6 mouse cellular contexts compared by ENCODE assay signal in genomic region chr4:106793826-106794225, GRCm38 (mm10). TPM values are rescaled to one million over a fixed set of nuclear protein-coding genes. Genes with fewer than 3 reads are reported as not detected.
DNase-seq lines count a peak whose midpoint lies in the region; ATAC-seq and TF ChIP-seq lines count a peak whose summit lies in the region.
"Not testable (repeated sequence)": the region's sequence is repeated elsewhere in the genome, so short reads cannot be mapped to it uniquely, and the experiment has no call there.

No protein-coding gene starts in this region.

- H3K4me2 ChIP-seq in liver, embryonic 12.5 days; neural tube, embryonic 11.5 days (ENCODE audit: low read depth): not testable (repeated sequence)

- not testable (repeated sequence) for H3K4me1 ChIP-seq in ES-Bruce4 (ENCODE audit: control insufficient read depth, insufficient read depth, low read length); neural tube, embryonic 11.5 days (ENCODE audit: control insufficient read depth, insufficient read depth, low read length)
- peaks cover 22 to 47% of the 10 kb centered on the region in 2 experiments for H3K4me1 ChIP-seq in MEL (ENCODE audit: control insufficient read depth in 1 of 2, insufficient read depth in 2 of 2, low read length in 2 of 2)
- H3K4me1 ChIP-seq in liver, embryonic 12.5 days, result peaks cover 70% of the 10 kb centered on the region

- H3K79me2 ChIP-seq in MEL (ENCODE audit: control insufficient read depth, insufficient read depth, low read length, poor library complexity), result not testable (repeated sequence)

- not testable (repeated sequence) for H3K4me3 ChIP-seq in ES-Bruce4 (ENCODE audit: low read depth, low read length); MEL (ENCODE audit: control insufficient read depth in 1 of 2, insufficient read depth in 1 of 2, low read depth in 2 of 2, low read length in 2 of 2); liver, embryonic 12.5 days; neural tube, embryonic 11.5 days (ENCODE audit: low read depth, low read length)

- 92% methylated on average over 9 of the region's 9 CpGs for WGBS in liver, embryonic 12.5 days (ENCODE audit: insufficient replicate concordance)
- WGBS in neural tube, embryonic 11.5 days, result 94% methylated on average over 9 of the region's 9 CpGs

- H3K27ac ChIP-seq in ES-Bruce4 (ENCODE audit: insufficient read depth, low read length); neural tube, embryonic 11.5 days (ENCODE audit: low read depth, low read length): not testable (repeated sequence)
- peak overlapping the region; percentile 61 for H3K27ac ChIP-seq in MEL (ENCODE audit: control insufficient read depth, low read depth, low read length)
- peak overlapping the region; percentile 55; the same call in 1 of the 2 replicates for H3K27ac ChIP-seq in liver, embryonic 12.5 days

- peak; percentile 22 for TF ChIP-seq RAD21 in MEL (IDR thresholded peaks at IDR 0.05; ENCODE audit: low read depth, low read length)

- ATAC-seq in liver, embryonic 12.5 days; neural tube, embryonic 11.5 days (ENCODE audit: insufficient read depth, low FRiP score, low TSS enrichment): not testable (repeated sequence)

- DNase-seq in MEL (ENCODE audit: low read depth, low spot score), result peak; percentile 60
- peak; percentile 34 for DNase-seq in ZHBTc4 (ENCODE audit: low read depth, low spot score)
- DNase-seq in neural tube, embryonic 11.5 days (ENCODE audit: low spot score), result peak; percentile 5
- DNase-seq in thymus, postnatal 4 days, result peak; percentile 30

- H3K9me3 ChIP-seq in ES-Bruce4 (replicated peaks; ENCODE audit: control insufficient read depth, insufficient read depth, low read length, poor library complexity, severe bottlenecking); MEL (replicated peaks; ENCODE audit: insufficient read depth, low read length); liver, embryonic 12.5 days (replicated peaks); neural tube, embryonic 11.5 days (ENCODE audit: control insufficient read depth, low read length): not testable (repeated sequence)

- H3K27me3 ChIP-seq in ES-Bruce4 (ENCODE audit: control insufficient read depth, insufficient read depth, low read length, poor library complexity, severe bottlenecking); MEL (ENCODE audit: control insufficient read depth in 1 of 2, insufficient read depth in 2 of 2, low read length in 2 of 2); liver, embryonic 12.5 days (replicated peaks); neural tube, embryonic 11.5 days (ENCODE audit: control insufficient read depth, insufficient read depth, low read length): not testable (repeated sequence)

- peak; percentile 33 for TF ChIP-seq CTCF in ES-Bruce4 (IDR thresholded peaks at IDR 0.05; ENCODE audit: low read depth, low read length)
- TF ChIP-seq CTCF in MEL (IDR thresholded peaks at IDR 0.05 in 2 of 3, conservative IDR thresholded peaks at IDR 0.05 in 1 of 3; ENCODE audit: control insufficient read depth in 1 of 3, insufficient read depth in 1 of 3, low read depth in 2 of 3, low read length in 3 of 3, poor library complexity in 1 of 3, severe bottlenecking in 1 of 3), result peak in 2 of 3 experiments; percentile 35 to 60; a peak in 5 of 6 replicates

- not testable (repeated sequence) for H3K36me3 ChIP-seq in ES-Bruce4 (ENCODE audit: control insufficient read depth, insufficient read depth, low read length, poor library complexity, severe bottlenecking); liver, embryonic 12.5 days; neural tube, embryonic 11.5 days (ENCODE audit: control insufficient read depth, insufficient read depth, low read length)
- H3K36me3 ChIP-seq in MEL (ENCODE audit: control insufficient read depth in 1 of 2, insufficient read depth in 2 of 2, low read length in 2 of 2), result peaks cover 0 to 24% of the 10 kb centered on the region in 2 experiments; a peak in 2 of 4 replicates

- TF ChIP-seq POLR2A in ES-Bruce4 (IDR thresholded peaks at IDR 0.05; ENCODE audit: insufficient read depth, low read length); MEL (IDR thresholded peaks at IDR 0.05; ENCODE audit: control insufficient read depth in 1 of 2, insufficient read depth in 1 of 2, low read depth in 1 of 2, low read length in 2 of 2, poor library complexity in 1 of 2): not testable (repeated sequence)

- H3K9ac ChIP-seq in ES-Bruce4 (ENCODE audit: low read depth, poor library complexity, severe bottlenecking); MEL (ENCODE audit: control insufficient read depth, low read depth, low read length, poor library complexity, severe bottlenecking); liver, embryonic 12.5 days; neural tube, embryonic 11.5 days (ENCODE audit: low read length): not testable (repeated sequence)

- TF ChIP-seq EP300 in ES-Bruce4 (IDR thresholded peaks at IDR 0.05; ENCODE audit: insufficient read depth, low read depth, low read length); MEL (IDR thresholded peaks at IDR 0.05; ENCODE audit: low read depth in 1 of 2, low read length in 2 of 2): not testable (repeated sequence)

TF ChIP-seq in MEL, 35 proteins besides CTCF, POLR2A, EP300 and RAD21:
- TF ChIP-seq SMC3 (IDR thresholded peaks at IDR 0.05; ENCODE audit: low read depth, low read length), result peak; percentile 27; the same call in 1 of the 2 replicates
TF ChIP-seq in MEL: peak in this region for 1; not testable (repeated sequence) for 34.

RNA-seq across cellular contexts. Expression of gene Acot11, which starts 11.0 kb away (rescaled TPM):
- polyA plus RNA-seq in ES-Bruce4 (2011; ENCODE audit: insufficient read depth, insufficient read length, low read depth, missing spikeins) (3.8 and 4.7 TPM in 2 replicates), MEL (2012; ENCODE audit: insufficient read depth in 1 of 2, insufficient read length in 2 of 2, low read depth in 1 of 2, low replicate concordance in 2 of 2, missing spikeins in 1 of 2) (1 to 10 TPM in 1 of 2 experiments, not detected in 1; 2.5 TPM)
- 1.5 and 1.8 TPM in 2 replicates for total RNA-seq in MEL (2012; rRNA removed)
- polyA plus RNA-seq in liver, embryonic 12.5 days (2016; fragmentation: Nextera tagmentation; extraction: Ambion mirVana), result 7.5 and 7.6 TPM in 2 replicates
- 1.4 and 1.8 TPM in 2 replicates for polyA plus RNA-seq in neural tube, embryonic 11.5 days (2014; fragmentation: Nextera tagmentation; extraction: Ambion mirVana)

Comparison
In these comparisons a context has a peak if more than half of its experiments do, and no peak if none do; other contexts are left out.
1. DNase-seq: peak in every context shown above with its lines; median percentile 60 in MEL; 34 in ZHBTc4; 30 in thymus, postnatal 4 days; 5 in neural tube, embryonic 11.5 days.